Mouse (Mus musculus) hindbrain, embryonic 11.5 days (tissue): ENCODE measurements at regions not wholly inside any gene's neighbourhood (a gene's known extent, or its start where the extent isn't known, plus 50 kb on each side); places are given as distances from the start of the nearest gene placed in this dataset.

Experiments used
- ATAC-seq: fragments of 200-750 bp; cut with Nextera tagmentation; 2 replicates; pipeline ENCODE4 v1.8.0; 2017; ENCODE audit warnings: mild to moderate bottlenecking, moderate TSS enrichment, moderate library complexity; ENCODE audit not compliant: low FRiP score
- DNase-seq: peaks from one replicate; pipeline ENCODE4 v3.0.0-alpha.2; 2015; ENCODE audit warnings: low spot score
- H3K27ac ChIP-seq: fragments of 300-500 bp; sonication (generic); 2 replicates; pipeline ENCODE4 v1.5.1; 2014; ENCODE audit warnings: mild to moderate bottlenecking, low read depth, low read length
- H3K27me3 ChIP-seq: fragments of 300-500 bp; sonication (generic); 2 replicates; pipeline ENCODE4 v1.6.1; 2014; ENCODE audit warnings: mild to moderate bottlenecking, low read length, moderate library complexity, mixed read lengths; ENCODE audit not compliant: control insufficient read depth, insufficient read depth
- H3K36me3 ChIP-seq: fragments of 300-500 bp; sonication (generic); 2 replicates; pipeline ENCODE4 v1.6.1; 2014; ENCODE audit warnings: mild to moderate bottlenecking, low read length, moderate library complexity, mixed read lengths; ENCODE audit not compliant: control insufficient read depth, insufficient read depth
- H3K4me1 ChIP-seq: fragments of 300-500 bp; sonication (generic); replicated peaks from 2 replicates; pipeline ENCODE4 v1.6.1; 2014; ENCODE audit warnings: low read length, mixed read lengths; ENCODE audit not compliant: control insufficient read depth, insufficient read depth
- H3K4me2 ChIP-seq: fragments of 300-500 bp; sonication (generic); replicated peaks from 2 replicates; pipeline ENCODE4 v1.6.1; 2014; ENCODE audit warnings: mild to moderate bottlenecking, low read depth, low read length
- H3K4me3 ChIP-seq: fragments of 300-500 bp; sonication (generic); 2 replicates; pipeline ENCODE4 v1.5.1; 2014; ENCODE audit warnings: low read depth, low read length
- H3K9ac ChIP-seq: fragments of 300-500 bp; sonication (generic); 2 replicates; pipeline ENCODE4 v1.6.1; 2014; ENCODE audit warnings: low read depth, low read length
- H3K9me3 ChIP-seq: fragments of 300-500 bp; sonication (generic); 2 replicates; pipeline ENCODE4 v1.6.1; 2016; ENCODE audit warnings: low read length; ENCODE audit not compliant: control insufficient read depth
- WGBS: fragments of 180-500 bp; shearing (Covaris S2); extraction: QIAGEN DNeasy Blood & Tissue Kit; methylation state at CpG from one replicate; pipeline ENCODE4 v1.1.7; 2014; 5-methylcytosine and 5-hydroxymethylcytosine counted together

- Histone ChIP-seq H3K27me3 (no peaks in the 10 kb centered on the region), H3K36me3 (no peaks in the 10 kb centered on the region), H3K9ac (no peak overlapping the region), H3K4me3 (no peak overlapping the region), H3K9me3 (no peaks in the 10 kb centered on the region), H3K4me2 (no peak overlapping the region), H3K4me1 (no peaks in the 10 kb centered on the region), H3K27ac (no peak overlapping the region)
- DNase-seq, result no peak
- 69% methylated on average over 8 of the region's 8 CpGs for WGBS
- no peak for ATAC-seq
These were observed 73.7 kb upstream of the Map4k3 start for GRCm38 (mm10) chr17:80801991-80802390.

GRCm38 (mm10) chr17:80801451-80801983, 73.2 kb upstream of the Map4k3 start:
- ATAC-seq (no peak), DNase-seq (no peak)
- Histone ChIP-seq H3K27ac (no peak overlapping the region), H3K9ac (no peak overlapping the region), H3K4me3 (no peak overlapping the region), H3K9me3 (no peaks in the 10 kb centered on the region), H3K36me3 (no peaks in the 10 kb centered on the region), H3K27me3 (no peaks in the 10 kb centered on the region), H3K4me1 (no peaks in the 10 kb centered on the region), H3K4me2 (no peak overlapping the region)
- 57% methylated on average over 16 of the region's 16 CpGs for WGBS

GRCm38 (mm10) chr17:80800877-80801276, 72.6 kb upstream of the Map4k3 start:
- Histone ChIP-seq H3K27ac (no peak overlapping the region), H3K9me3 (no peaks in the 10 kb centered on the region), H3K27me3 (no peaks in the 10 kb centered on the region), H3K4me3 (no peak overlapping the region), H3K9ac (no peak overlapping the region), H3K36me3 (no peaks in the 10 kb centered on the region), H3K4me2 (no peak overlapping the region), H3K4me1 (no peaks in the 10 kb centered on the region)
- DNase-seq (no peak), ATAC-seq (no peak)
- 86% methylated on average over 13 of the region's 13 CpGs for WGBS

GRCm38 (mm10) chr17:80800454-80800853, 72.2 kb upstream of the Map4k3 start:
- Histone ChIP-seq H3K27ac (no peak overlapping the region), H3K4me1 (no peaks in the 10 kb centered on the region), H3K36me3 (no peaks in the 10 kb centered on the region), H3K9me3 (no peaks in the 10 kb centered on the region), H3K4me3 (no peak overlapping the region), H3K27me3 (no peaks in the 10 kb centered on the region), H3K4me2 (no peak overlapping the region), H3K9ac (no peak overlapping the region)
- WGBS, result 87% methylated on average over 5 of the region's 5 CpGs
- DNase-seq (no peak), ATAC-seq (no peak)

- DNase-seq, result no peak
- no peak for ATAC-seq
- Histone ChIP-seq H3K4me1 (no peaks in the 10 kb centered on the region), H3K9ac (no peak overlapping the region), H3K4me2 (no peak overlapping the region), H3K36me3 (no peaks in the 10 kb centered on the region), H3K27me3 (no peaks in the 10 kb centered on the region), H3K9me3 (no peaks in the 10 kb centered on the region), H3K27ac (no peak overlapping the region), H3K4me3 (no peak overlapping the region)
- WGBS, result 93% methylated on average over 6 of the region's 6 CpGs
These were observed 70.8 kb upstream of the Map4k3 start for GRCm38 (mm10) chr17:80799061-80799460.

GRCm38 (mm10) chr17:80798281-80798980, 70.1 kb upstream of the Map4k3 start:
- H3K27me3 ChIP-seq, result no peaks in the 10 kb centered on the region
- no peak overlapping the region for H3K4me2 ChIP-seq
- WGBS, result 86% methylated on average over 6 of the region's 6 CpGs
- H3K4me3 ChIP-seq, result no peak overlapping the region
- DNase-seq, result no peak
- no peak overlapping the region for H3K27ac ChIP-seq
- H3K36me3 ChIP-seq, result no peaks in the 10 kb centered on the region
- no peaks in the 10 kb centered on the region for H3K4me1 ChIP-seq
- no peak for ATAC-seq
- H3K9ac ChIP-seq, result no peak overlapping the region
- H3K9me3 ChIP-seq, result no peaks in the 10 kb centered on the region

GRCm38 (mm10) chr17:80796790-80797189, 68.5 kb upstream of the Map4k3 start:
- WGBS, result 83% methylated on average over 5 of the region's 5 CpGs

GRCm38 (mm10) chr17:80796386-80796785, 68.1 kb upstream of the Map4k3 start:
- DNase-seq, result no peak
- ATAC-seq, result no peak

More at GRCm38 (mm10) chr17:80796790-80797189, 68.5 kb upstream of the Map4k3 start:
- H3K36me3 ChIP-seq, result no peaks in the 10 kb centered on the region
- no peaks in the 10 kb centered on the region for H3K9me3 ChIP-seq
- H3K27me3 ChIP-seq, result no peaks in the 10 kb centered on the region
- no peak overlapping the region for H3K4me3 ChIP-seq
- ATAC-seq (no peak), DNase-seq (no peak)
- H3K9ac ChIP-seq, result no peak overlapping the region
- H3K27ac ChIP-seq, result no peak overlapping the region
- H3K4me1 ChIP-seq, result no peaks in the 10 kb centered on the region
- H3K4me2 ChIP-seq, result no peak overlapping the region

GRCm38 (mm10) chr17:80795453-80796105, 67.3 kb upstream of the Map4k3 start:
- Histone ChIP-seq H3K27ac (no peak overlapping the region), H3K4me2 (no peak overlapping the region), H3K36me3 (no peaks in the 10 kb centered on the region), H3K9ac (no peak overlapping the region), H3K4me1 (no peaks in the 10 kb centered on the region), H3K9me3 (no peaks in the 10 kb centered on the region), H3K4me3 (no peak overlapping the region), H3K27me3 (no peaks in the 10 kb centered on the region)
- DNase-seq, result no peak
- ATAC-seq, result no peak
- WGBS, result 88% methylated on average over 8 of the region's 8 CpGs

More at GRCm38 (mm10) chr17:80796386-80796785, 68.1 kb upstream of the Map4k3 start:
- no peaks in the 10 kb centered on the region for H3K27me3 ChIP-seq
- no peaks in the 10 kb centered on the region for H3K36me3 ChIP-seq
- no peak overlapping the region for H3K4me3 ChIP-seq
- WGBS, result 79% methylated on average over 8 of the region's 8 CpGs
- H3K4me1 ChIP-seq, result no peaks in the 10 kb centered on the region
- no peak overlapping the region for H3K4me2 ChIP-seq
- H3K27ac ChIP-seq, result no peak overlapping the region
- no peak overlapping the region for H3K9ac ChIP-seq
- H3K9me3 ChIP-seq, result no peaks in the 10 kb centered on the region
